Mouse (Mus musculus) bone marrow macrophage, adult 2 months (primary cell): Measurements from ENCODE around the gene Nanog.

Experiments used
- CTCF ChIP-seq: IDR thresholded peaks from 2 replicates; pipeline ENCODE4 v1.5.1; 2012; ENCODE audit warnings: low read depth, mild to moderate bottlenecking, low read length, moderate library complexity
- POLR2A ChIP-seq: IDR thresholded peaks from 2 replicates; pipeline ENCODE4 v1.6.1; 2012; ENCODE audit warnings: mild to moderate bottlenecking, low read depth, low read length, borderline replicate concordance

DNA sequence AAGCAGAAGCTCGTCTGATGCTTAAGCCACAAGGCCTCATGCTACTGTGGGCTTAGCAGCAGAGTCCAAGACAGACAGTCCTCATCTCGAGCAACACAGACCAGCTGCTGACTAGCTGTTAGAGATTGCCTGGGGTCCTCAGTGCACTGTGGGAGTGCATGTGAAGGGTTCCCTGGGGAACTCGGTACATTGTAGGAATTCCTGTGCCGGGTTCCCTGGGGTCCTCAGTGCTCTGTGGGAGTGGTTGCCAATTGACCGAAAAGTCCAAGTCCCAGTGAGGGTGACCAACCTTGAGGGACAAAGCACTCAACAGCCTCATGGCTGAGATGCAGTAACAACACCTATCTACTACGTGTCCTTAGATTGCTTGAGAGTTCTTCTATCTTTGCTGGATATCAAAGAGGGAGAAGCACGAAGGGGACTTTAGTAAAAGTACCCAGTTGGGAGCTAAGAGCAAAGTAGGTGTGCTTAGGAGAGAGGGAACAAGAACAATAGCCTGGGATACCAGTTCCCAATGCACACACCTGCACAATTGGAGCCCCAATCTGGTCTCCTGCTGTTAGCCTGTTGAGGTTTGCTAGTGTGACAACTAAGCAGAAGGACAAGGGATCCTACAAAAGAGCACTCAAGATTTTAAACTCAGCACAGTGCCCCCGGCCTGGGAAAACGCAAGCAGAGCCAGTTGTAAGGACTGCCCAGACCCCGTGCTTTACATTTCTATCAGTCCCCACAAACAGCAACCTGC lies 37.4 kb downstream of the Nanog start:
- TF ChIP-seq CTCF = no peak
- TF ChIP-seq POLR2A = no peak
